Mouse (Mus musculus) heart, postnatal 36 days (tissue): ENCODE measurements around the gene Alox12b. TPM values are rescaled to one million over a fixed set of nuclear protein-coding genes. Genes with fewer than 3 reads are reported as not detected.
A peak's percentile ranks its signal among the peaks of the same experiment; 100 is the strongest.

Source experiments
- DNase-seq, 2 experiments: peaks; one replicate each; pipeline ENCODE4 v3.0.0; 2021 to 2022
- intact Hi-C: fragments of 180-260 bp; cut with DNase I; formaldehyde crosslinking; loops from one replicate; pipeline ENCODE4 v1.15.1; 2025
- total RNA-seq, 2 experiments: library from RNA; stranded (reverse); gene quantifications; 2 replicates each; pipeline ENCODE4 v1.2.3; 2021

The Alox12b gene
- not detected for total RNA-seq

DNA sequence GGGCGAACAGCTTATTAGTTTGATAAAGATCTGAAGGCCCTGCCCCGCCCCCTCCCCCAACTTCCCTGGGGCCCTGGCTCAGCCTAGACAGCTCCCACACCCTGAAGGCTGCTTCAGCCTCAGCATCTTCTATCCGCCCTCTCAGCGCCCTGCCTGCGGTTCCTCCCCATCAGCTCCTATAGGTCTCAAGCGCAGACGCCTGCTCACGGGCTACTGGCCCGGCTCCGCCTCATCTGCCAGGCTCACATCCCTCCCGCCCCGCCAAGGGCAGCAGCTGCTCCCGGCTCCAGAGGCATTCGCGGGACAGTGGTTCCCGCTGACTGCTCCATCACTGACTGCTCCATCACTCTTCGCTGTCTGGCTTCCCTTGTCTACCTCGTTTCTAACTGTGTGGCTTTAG lies at the start of gene Alox12b:
Gene Alox12b, plus strand, starts transcription at position 190 of the 400 bp plus-strand sequence.
- intact Hi-C loops = no loop called here
- DNase-seq = no peak

GRCm38 (mm10) chr11:69107676-69108075 lies 49.1 kb upstream of the Alox12b start:
- intact Hi-C loops = no loop called here
- DNase-seq = no peak

DNA sequence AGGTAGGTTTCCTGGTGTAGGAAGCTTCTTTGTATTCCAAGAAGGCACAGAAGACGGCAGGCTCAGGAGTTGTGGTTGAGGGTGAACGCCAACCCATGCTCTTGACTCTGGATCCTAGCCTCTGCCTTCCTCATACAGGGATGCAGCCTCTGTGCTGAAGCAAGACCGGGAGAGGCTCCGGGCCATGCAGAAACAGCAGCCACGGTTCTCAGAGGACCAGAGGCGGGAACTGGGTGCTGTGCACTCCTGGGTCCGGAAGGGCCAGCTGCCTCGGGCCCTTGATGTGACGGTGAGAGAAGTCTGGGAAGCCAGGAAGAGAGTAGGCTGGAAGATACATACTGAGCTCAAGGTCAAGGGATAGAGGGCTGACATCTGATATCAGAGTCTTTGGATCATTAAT lies 48.6 kb upstream of the Alox12b start:
- no peak for DNase-seq
- intact Hi-C loops = no loop called here

- peak; percentile 14 to 28 for DNase-seq
- intact Hi-C loops = no loop called here
These were observed 47.5 kb upstream of the Alox12b start for GRCm38 (mm10) chr11:69109032-69109900.

DNA sequence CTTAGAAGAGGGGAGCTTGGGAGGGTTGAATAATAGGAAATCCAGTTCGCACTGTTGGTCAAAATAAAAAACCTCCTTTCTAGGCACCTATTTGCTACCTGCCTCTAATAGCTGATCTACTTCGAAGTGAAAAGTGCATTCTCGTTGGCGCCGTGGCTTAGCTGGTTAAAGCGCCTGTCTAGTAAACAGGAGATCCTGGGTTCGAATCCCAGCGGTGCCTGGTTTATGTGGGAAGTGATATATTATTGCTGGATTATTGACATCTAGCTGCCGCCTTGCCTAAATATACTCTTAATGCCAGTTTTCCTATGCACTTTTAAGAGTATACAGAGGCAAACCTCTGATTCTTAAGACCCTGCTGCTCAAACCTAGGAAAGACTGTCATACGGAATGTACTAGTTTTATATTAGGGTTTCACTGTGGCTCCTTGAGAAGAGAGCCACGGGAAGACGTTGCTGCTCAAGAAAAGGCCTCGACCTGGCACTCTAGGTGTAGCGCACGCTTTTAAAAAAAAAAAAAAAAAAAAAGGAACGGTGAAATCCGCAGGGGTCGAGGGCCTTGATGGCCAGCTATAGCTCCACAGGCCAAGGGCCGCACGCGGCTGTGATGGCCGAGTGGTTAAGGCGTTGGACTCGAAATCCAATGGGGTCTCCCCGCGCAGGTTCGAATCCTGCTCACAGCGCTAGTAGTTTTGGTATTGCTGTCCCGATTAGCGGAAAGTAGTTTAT lies 46.3 kb upstream of the Alox12b start:
- peak; percentile 92 to 99 for DNase-seq
- intact Hi-C loops = loop anchor here (5.0 kb wide), 1 partner anchor 307 kb away; no protein-coding TSS in a partner anchor

GRCm38 (mm10) chr11:69111051-69111810 lies 45.6 kb upstream of the Alox12b start:
- intact Hi-C loops = loop anchor here (5.0 kb wide), 1 partner anchor 306 kb away; no protein-coding TSS in a partner anchor
- no peak for DNase-seq

GRCm38 (mm10) chr11:69111865-69112264 lies 44.9 kb upstream of the Alox12b start:
- intact Hi-C loops = loop anchor here (5.0 kb wide), 1 partner anchor 305 kb away; no protein-coding TSS in a partner anchor
- DNase-seq = no peak

- DNase-seq = no peak
These were observed 42.8 kb upstream of the Alox12b start for GRCm38 (mm10) chr11:69114018-69114417.

GRCm38 (mm10) chr11:69114621-69115020 lies 42.2 kb upstream of the Alox12b start:
- intact Hi-C loops = loop anchor here (5.0 kb wide), 1 partner anchor 303 kb away; no protein-coding TSS in a partner anchor
- DNase-seq = no peak

More at GRCm38 (mm10) chr11:69114018-69114417, 42.8 kb upstream of the Alox12b start:
- intact Hi-C loops = loop anchor here (5.0 kb wide), 1 partner anchor 303 kb away; no protein-coding TSS in a partner anchor

GRCm38 (mm10) chr11:69116843-69117242 lies 39.9 kb upstream of the Alox12b start:
- intact Hi-C loops = no loop called here

GRCm38 (mm10) chr11:69117737-69118695 lies 38.8 kb upstream of the Alox12b start:
- intact Hi-C loops = loop anchor here (1.0 kb wide), 1 partner anchor 51 kb away; no protein-coding TSS in a partner anchor
- DNase-seq = peak; percentile 71 to 78

More at GRCm38 (mm10) chr11:69116843-69117242, 39.9 kb upstream of the Alox12b start:
- no peak for DNase-seq

DNA sequence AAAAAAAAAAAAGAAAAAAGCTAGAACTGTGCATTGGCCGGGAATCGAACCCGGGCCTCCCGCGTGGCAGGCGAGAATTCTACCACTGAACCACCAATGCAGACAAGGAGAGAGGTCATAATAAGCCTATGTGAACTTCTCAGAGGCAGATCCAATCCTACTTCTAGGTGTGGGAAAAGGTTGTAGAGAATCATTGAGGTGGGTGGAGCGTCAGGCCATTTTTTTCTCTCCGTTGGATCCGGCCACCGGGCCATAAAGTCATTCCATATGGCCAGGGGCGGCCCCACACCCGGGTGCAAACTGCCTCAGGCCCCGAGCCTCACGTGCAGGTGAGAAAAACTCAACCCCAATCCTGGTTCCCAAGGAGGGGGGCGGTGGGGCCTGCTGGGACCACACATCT lies 38.0 kb upstream of the Alox12b start:
- DNase-seq = peak; percentile 92 to 96
- intact Hi-C loops = loop anchor here (1.0 kb wide), 1 partner anchor 51 kb away; no protein-coding TSS in a partner anchor

GRCm38 (mm10) chr11:69119446-69120155 lies 37.2 kb upstream of the Alox12b start:
- intact Hi-C loops = no loop called here
- no peak for DNase-seq

DNA sequence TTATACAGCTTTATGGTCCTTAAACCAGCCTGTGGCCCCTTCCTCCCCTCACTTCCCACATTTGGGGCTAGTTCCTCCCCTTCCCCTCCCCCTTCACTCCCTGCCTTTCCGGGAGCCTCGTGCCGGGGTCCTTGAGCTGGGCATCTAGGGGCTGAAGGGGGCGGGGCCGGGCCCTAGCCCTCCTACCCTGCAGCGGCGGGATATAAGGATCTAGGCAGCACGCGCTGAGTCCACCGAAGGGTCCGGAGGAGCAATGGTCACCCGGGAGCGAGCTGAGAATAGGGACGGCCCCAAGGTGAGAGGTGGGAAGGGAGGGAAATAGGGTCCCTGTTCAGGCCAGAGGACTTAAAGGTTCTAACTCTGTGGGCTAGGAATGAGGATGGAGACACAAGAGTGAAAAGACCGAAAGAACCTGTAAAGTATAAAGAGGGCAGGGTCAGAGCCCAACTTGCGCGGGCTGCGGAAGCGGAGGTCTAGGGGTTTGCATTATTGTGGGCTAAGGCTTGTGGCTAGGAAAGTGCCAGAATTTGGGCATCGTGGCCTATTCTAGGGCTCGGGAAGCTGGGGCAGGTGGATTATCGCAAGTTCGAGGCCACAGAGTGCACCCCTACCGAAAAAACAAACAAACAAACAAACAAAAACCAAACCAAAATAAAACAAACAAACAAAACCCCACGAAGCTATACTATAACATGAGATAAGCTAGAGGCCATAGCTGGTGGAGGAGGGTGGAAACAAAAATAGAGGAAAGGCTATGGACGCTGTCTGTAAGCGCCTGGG lies 36.4 kb upstream of the Alox12b start, which contains the start of gene Hes7:
Gene Hes7, plus strand, starts transcription at position 184 of the 780 bp plus-strand sequence.
- DNase-seq = peak; percentile 15 to 19
- intact Hi-C loops = no loop called here

- intact Hi-C loops = no loop called here
- DNase-seq = peak; percentile 54 to 59
These were observed 35.6 kb upstream of the Alox12b start for GRCm38 (mm10) chr11:69121001-69121740.

DNA sequence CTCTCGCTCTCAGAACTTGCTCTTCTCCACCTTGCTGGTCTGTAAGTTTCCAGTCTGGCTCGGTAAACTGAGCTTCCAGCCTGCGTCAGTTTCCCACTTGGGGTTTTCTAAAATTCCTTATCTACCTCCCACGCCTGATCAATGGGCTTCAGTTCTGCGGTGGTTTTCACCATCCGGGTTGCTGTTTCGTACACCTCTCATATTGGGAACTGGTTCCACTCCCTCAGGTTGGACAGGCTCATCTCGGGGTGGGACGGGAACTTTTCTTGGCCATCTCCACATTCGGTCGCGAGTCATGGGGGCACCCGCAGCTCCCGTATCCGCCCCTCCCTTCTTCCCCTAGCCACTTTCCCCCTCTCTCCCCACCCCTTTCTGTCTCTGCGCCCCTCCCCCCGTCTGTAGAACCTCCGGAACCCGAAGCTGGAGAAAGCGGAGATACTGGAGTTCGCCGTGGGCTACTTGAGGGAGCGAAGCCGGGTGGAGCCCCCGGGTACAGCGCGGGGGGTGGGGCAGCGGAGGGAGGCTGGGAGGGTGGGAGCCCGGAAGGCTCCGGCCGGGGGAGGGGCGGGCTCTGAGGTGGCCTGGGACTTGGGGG lies 35.0 kb upstream of the Alox12b start:
- intact Hi-C loops = loop anchor here (1.0 kb wide), 1 partner anchor 30 kb away; no protein-coding TSS in a partner anchor
- no peak for DNase-seq
